Mouse (Mus musculus): ENCODE results near the gene Mmp19.

The Mmp19 gene

GRCm38 (mm10) chr10:128790398-128791124 is at the start of gene Mmp19:
Gene Mmp19 (plus strand): TSS chr10:128790910.
- DNase-seq (ENCODE audit: low read depth, low spot score) = no peak

GRCm38 (mm10) chr10:128742616-128743015 is 48.1 kb upstream of the Mmp19 start:
- no peak for DNase-seq (ENCODE audit: low read depth, low spot score)

- DNase-seq (ENCODE audit: low read depth, low spot score) = no peak
Measured at GRCm38 (mm10) chr10:128743235-128743634, 47.5 kb upstream of the Mmp19 start.

GRCm38 (mm10) chr10:128743791-128744191 is 46.9 kb upstream of the Mmp19 start:
- DNase-seq (ENCODE audit: low read depth, low spot score) = peak; percentile 41

GRCm38 (mm10) chr10:128744211-128744610 is 46.5 kb upstream of the Mmp19 start:
- no peak for DNase-seq (ENCODE audit: low read depth, low spot score)

- no peak for DNase-seq (ENCODE audit: low read depth, low spot score)
Measured at GRCm38 (mm10) chr10:128744680-128745601, 45.8 kb upstream of the Mmp19 start, which contains the start of gene Dgka. Gene Dgka (minus strand): TSS chr10:128744855.

- no peak for DNase-seq (ENCODE audit: low read depth, low spot score)
Measured at GRCm38 (mm10) chr10:128745946-128746613, 44.6 kb upstream of the Mmp19 start.

GRCm38 (mm10) chr10:128746972-128747645 is 43.6 kb upstream of the Mmp19 start:
- DNase-seq (ENCODE audit: low read depth, low spot score) = no peak

GRCm38 (mm10) chr10:128747646-128748251 is 43.0 kb upstream of the Mmp19 start, which contains the start of gene Pym1:
Gene Pym1 (plus strand): TSS chr10:128747889.
- DNase-seq (ENCODE audit: low read depth, low spot score) = peak; percentile 69

GRCm38 (mm10) chr10:128748252-128748864 is 42.4 kb upstream of the Mmp19 start:
- DNase-seq (ENCODE audit: low read depth, low spot score) = peak; percentile 95

GRCm38 (mm10) chr10:128772895-128773294 is 17.8 kb upstream of the Mmp19 start:
- no peak for DNase-seq (ENCODE audit: low read depth, low spot score)

- DNase-seq (ENCODE audit: low read depth, low spot score) = no peak
Measured at GRCm38 (mm10) chr10:128773685-128774084, 17.0 kb upstream of the Mmp19 start.

- DNase-seq (ENCODE audit: low read depth, low spot score) = no peak
Measured at GRCm38 (mm10) chr10:128778441-128778840, 12.3 kb upstream of the Mmp19 start.

GRCm38 (mm10) chr10:128779011-128779795 is 11.5 kb upstream of the Mmp19 start:
- DNase-seq (ENCODE audit: low read depth, low spot score) = peak; percentile 74

GRCm38 (mm10) chr10:128780200-128780599 is 10.5 kb upstream of the Mmp19 start:
- DNase-seq (ENCODE audit: low read depth, low spot score) = no peak

- no peak for DNase-seq (ENCODE audit: low read depth, low spot score)
Measured at GRCm38 (mm10) chr10:128792041-128792440, 1.3 kb downstream of the Mmp19 start.

- DNase-seq (ENCODE audit: low read depth, low spot score) = no peak
Measured at GRCm38 (mm10) chr10:128793258-128793657, 2.5 kb downstream of the Mmp19 start.

GRCm38 (mm10) chr10:128794391-128794790 is 3.7 kb downstream of the Mmp19 start:
- DNase-seq (ENCODE audit: low read depth, low spot score) = no peak

- no peak for DNase-seq (ENCODE audit: low read depth, low spot score)
Measured at GRCm38 (mm10) chr10:128795581-128795980, 4.9 kb downstream of the Mmp19 start.

- no peak for DNase-seq (ENCODE audit: low read depth, low spot score)
Measured at GRCm38 (mm10) chr10:128798676-128799075, 8.0 kb downstream of the Mmp19 start.

Data from mesoderm, embryonic 11.5 days (tissue).